Mouse (Mus musculus) neutrophil, adult 65 days (primary cell): ENCODE results near the gene Lrrc74b. TPM values are rescaled to one million over a fixed set of nuclear protein-coding genes. Genes with fewer than 3 reads are reported as not detected.

ENCODE experiments used
- total RNA-seq: library from RNA; stranded (reverse); gene quantifications from 2 replicates; pipeline ENCODE4 v1.2.4, GENCODE M21; 2023

The Lrrc74b gene
- not detected in 2 replicates for total RNA-seq

GRCm38 (mm10) chr16:17561128-17561750 is at the start of gene Lrrc74b:
Gene Lrrc74b (minus strand): TSS chr16:17561247.

GRCm38 (mm10) chr16:17583064-17583463 is 22.0 kb upstream of the Lrrc74b start, which contains the start of gene Slc7a4:
Gene Slc7a4 (minus strand): TSS chr16:17583214.

DNA sequence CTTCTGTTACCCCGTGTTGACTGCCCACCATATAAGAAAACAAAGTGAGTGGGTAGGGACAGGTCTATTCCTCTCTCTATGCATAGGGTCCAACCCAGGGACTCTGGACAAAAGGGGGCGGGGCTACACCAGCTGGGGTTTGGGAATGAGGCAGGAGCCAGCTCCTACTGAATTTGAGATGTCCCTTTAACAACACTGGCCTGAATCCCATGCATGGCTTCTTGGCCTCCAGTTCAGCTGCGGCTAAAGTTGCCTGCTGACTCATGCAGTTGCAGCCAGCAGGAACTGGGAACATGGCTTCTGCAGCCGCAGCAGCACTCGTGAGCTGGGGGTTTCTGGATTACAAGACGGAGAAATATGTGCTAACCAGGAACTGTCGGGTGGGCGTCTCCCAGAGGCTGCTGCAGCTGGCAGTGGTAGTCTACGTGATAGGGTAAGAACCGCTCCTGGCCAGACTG is 733 bp upstream of the Lrrc74b start, which contains the start of gene P2rx6:
P2rx6 (plus strand) TSS at position 135 of the 458 bp plus-strand sequence.

GRCm38 (mm10) chr16:17530640-17531288 is 30.3 kb downstream of the Lrrc74b start, which contains the start of gene Thap7:
Gene Thap7 (minus strand): TSS chr16:17531136.

DNA sequence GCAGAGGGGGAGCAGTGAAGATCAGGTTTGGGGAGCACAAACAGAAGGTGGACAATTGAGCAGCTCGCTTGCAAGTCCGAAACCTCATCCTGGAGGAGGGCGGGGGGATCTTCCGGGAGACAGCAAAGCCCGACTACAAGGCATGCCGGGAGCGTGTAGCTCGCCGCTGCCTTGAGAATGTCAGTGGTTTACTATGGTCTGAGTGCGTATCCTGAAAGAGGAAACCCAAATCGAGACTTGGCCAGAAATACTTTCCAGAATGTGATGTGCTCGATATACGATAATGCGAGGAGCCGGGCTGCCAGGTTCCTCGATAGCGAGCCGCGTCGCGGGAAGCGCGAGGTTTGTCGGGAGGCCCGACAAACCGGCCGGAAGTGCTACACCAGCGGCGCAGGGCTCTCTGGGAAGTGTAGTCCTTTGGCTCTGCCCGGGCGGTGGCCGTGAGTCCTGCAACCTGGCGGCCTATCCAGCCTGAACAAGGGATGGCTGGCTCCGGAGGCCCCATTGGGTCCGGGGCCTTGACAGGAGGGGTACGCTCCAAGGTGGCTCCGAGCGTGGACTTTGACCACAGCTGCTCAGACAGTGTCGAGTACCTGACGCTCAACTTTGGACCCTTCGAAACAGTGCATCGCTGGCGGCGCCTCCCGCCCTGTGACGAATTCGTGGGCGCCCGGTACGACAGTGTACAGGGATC is 52.4 kb downstream of the Lrrc74b start, which contains the start of gene Lztr1:
Lztr1 (plus strand) TSS at position 143 of the 694 bp plus-strand sequence.

Other genes with a start within 250 kb of the Lrrc74b start
- gene Serpind1, start 229.9 kb downstream of the Lrrc74b start, total RNA-seq: not detected in 2 replicates
- 16.2 and 17.0 TPM in 2 replicates for gene Snap29, start 155.3 kb downstream of the Lrrc74b start, total RNA-seq
- 37.3 and 49.3 TPM in 2 replicates for gene Pi4ka, start 154.9 kb downstream of the Lrrc74b start, total RNA-seq
- gene Crkl, start 109.3 kb downstream of the Lrrc74b start, total RNA-seq: 45.7 and 53.5 TPM in 2 replicates
- gene Aifm3, start 71.6 kb downstream of the Lrrc74b start, total RNA-seq: not detected in 2 replicates
- gene Lztr1, start 52.6 kb downstream of the Lrrc74b start, total RNA-seq: 20.2 and 22.6 TPM in 2 replicates
- 13.3 and 19.2 TPM in 2 replicates for gene Thap7, start 30.1 kb downstream of the Lrrc74b start, total RNA-seq
- not detected in 2 replicates for gene P2rx6, start 638 bp upstream of the Lrrc74b start, total RNA-seq
- gene Slc7a4, start 22.0 kb upstream of the Lrrc74b start, total RNA-seq: 0.28 TPM in 1 of 2 replicates, not detected in the other
- gene Smpd4, start 58.1 kb upstream of the Lrrc74b start, total RNA-seq: 28.0 and 32.6 TPM in 2 replicates
- gene Ccdc74a, start 85.2 kb upstream of the Lrrc74b start, total RNA-seq: not detected in 2 replicates
- 68.2 and 84.3 TPM in 2 replicates for gene Med15, start 171.6 kb upstream of the Lrrc74b start, total RNA-seq
- 6.2 and 6.7 TPM in 2 replicates for gene Klhl22, start 198.4 kb upstream of the Lrrc74b start, total RNA-seq
- gene Scarf2, start 236.0 kb upstream of the Lrrc74b start, total RNA-seq: 0.25 TPM in 1 of 2 replicates, not detected in the other